Mouse (Mus musculus) gastrocnemius, postnatal 4 days (tissue): Measurements from ENCODE around the gene Ankrd44. TPM values are rescaled to one million over a fixed set of nuclear protein-coding genes. Genes with fewer than 3 reads are reported as not detected.

Experiments used
- DNase-seq, 2 experiments: peaks; one replicate each; pipeline ENCODE4 v3.0.0; 2021 to 2022; ENCODE audit warnings: low spot score in 2 of 2, mixed read lengths in 2 of 2
- total RNA-seq, 2 experiments: library from RNA; stranded (reverse); gene quantifications; 2 replicates each; pipeline ENCODE4 v1.2.3; 2021

The Ankrd44 gene
- total RNA-seq, 2 experiments from 2014 or later, result 26.3 to 29.3 TPM

DNA sequence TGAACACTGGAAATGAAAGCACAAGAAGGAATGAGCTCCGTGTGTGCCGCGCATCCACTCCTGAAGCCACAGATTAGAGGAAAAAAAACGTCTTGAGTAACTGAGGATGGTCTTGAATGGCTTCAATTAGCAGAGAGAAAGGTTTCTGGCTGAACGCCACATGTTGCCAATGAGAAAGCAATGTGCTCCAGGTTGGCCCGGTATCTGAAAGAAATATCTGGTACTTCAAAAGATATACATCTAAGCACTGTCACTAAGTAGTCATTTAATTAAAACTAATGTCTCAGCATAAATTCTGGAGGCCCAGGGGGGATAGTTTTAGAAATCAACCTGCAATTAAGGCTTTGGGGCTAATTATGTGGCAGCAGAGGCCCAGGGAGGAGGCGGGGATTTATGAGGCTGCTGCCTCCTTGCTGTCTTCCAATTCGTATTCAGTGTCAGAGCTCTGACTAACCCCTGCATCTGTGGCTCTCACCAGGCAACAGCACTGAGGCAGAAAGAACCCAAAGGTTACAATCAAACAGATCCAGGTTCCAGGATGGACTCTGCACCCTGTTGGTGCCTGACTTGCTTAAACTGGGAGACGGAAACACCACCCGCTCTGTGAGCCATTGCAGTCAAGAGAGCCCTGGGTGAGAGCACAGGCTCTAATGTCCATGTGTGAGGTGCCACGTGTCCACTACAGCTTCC lies 72.7 kb downstream of the Ankrd44 start:
- DNase-seq, result no peak

DNA sequence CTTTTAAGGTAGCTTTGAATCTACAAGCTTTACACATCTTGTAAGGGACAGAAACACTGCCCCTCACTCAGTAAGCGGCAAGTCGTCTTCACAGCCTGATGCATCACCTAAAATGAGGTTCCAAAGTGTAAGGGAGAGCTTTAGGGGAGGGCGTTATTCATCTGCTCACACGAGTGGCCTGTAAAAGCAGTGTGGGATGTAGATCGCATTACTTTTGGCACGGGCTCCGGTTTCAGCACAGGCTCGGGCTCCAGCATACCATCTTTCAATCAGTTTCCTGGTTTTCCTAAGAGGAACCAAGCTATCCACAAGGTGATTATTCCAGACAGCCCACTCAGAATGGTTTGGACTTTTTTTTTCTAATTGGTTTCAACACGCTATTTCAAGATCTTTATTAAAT lies 74.6 kb downstream of the Ankrd44 start:
- DNase-seq, result no peak

DNA sequence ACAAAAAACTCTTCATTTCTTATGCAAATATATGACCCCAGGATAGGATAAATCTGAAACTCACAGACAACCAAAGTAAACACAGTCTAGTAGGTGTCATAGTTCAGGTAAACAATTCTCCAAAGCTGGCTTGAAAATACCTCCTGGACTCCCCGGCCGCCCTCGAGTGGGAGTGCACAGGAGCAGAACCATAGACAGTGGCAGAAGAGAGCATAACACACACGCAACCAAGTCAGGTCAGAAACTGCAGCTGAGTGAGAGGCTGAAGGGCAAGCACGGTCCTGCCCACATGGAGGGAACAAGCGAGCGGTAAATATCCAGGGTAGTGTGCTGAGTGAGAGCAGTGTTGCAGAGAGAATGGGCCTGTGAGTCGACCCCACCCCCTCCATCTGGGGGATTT lies 76.1 kb downstream of the Ankrd44 start:
- DNase-seq, result no peak

DNA sequence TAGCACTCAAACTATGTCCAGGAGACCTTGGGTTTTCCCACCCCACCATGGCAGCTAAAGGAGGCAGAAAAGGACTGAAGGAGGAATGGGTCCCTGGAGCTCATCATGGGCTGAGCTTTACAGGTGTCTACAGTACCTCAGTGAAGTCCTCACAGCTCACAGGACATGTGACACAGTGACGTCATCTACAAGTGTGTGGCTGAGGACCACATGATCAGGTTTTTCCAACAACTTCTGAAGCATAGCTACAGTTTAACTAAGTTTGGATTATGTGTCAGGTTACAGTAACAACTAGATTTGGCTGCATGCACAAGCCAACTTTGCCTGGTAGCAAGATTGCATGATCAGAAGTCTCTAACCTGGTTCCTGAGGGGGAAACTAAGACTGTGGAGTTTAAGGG lies 78.9 kb downstream of the Ankrd44 start:
- DNase-seq, result no peak

DNA sequence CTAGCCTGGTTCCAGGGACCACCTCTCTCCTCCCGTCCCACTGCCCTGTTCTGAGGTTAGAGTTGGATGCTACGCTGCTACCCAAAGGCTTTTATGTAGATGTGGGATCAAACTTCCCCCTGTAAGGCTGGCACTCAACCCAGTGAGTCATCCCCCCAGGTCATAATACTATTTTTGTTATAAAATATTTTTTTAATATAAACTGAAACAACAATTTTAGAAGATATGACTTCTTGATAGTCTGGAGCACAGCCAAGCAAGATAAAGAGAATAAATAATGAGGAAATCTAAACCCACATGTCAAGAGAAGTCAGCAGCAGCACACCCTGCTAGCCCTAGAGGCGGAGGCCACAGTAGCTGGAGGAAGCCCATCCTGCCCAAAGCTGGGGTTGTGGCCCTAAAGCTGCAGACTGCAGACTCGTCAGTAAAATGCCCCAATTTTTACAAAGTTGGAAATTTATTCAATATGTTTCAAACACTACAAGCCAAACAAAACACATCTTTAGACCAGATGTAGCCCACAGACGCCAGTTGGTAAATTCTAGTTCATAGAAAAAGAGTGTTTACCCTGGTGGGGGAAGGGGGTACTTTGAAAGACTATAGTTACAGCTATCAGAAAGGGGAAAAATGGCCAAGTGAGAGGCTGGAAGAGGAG lies 79.7 kb downstream of the Ankrd44 start:
- no peak for DNase-seq

DNA sequence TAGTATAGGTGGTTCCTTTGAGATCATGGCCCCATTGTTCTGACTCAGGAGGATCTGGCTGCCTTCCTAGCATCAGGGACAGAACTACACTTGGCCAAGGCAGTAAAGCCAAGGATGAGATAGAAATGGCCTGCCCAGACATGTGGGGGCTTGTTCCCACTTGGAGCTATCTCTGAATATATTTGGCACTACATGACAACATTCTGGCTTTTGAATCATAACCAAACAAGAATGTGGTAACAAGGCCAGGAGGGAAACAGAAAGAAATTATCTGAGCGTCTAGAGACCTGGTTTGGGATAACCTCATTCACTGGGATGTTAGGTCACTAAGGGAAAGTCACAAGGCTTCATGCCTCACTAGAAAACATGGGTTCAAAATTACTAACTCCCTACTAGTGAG lies 81.8 kb downstream of the Ankrd44 start:
- DNase-seq, result no peak

DNA sequence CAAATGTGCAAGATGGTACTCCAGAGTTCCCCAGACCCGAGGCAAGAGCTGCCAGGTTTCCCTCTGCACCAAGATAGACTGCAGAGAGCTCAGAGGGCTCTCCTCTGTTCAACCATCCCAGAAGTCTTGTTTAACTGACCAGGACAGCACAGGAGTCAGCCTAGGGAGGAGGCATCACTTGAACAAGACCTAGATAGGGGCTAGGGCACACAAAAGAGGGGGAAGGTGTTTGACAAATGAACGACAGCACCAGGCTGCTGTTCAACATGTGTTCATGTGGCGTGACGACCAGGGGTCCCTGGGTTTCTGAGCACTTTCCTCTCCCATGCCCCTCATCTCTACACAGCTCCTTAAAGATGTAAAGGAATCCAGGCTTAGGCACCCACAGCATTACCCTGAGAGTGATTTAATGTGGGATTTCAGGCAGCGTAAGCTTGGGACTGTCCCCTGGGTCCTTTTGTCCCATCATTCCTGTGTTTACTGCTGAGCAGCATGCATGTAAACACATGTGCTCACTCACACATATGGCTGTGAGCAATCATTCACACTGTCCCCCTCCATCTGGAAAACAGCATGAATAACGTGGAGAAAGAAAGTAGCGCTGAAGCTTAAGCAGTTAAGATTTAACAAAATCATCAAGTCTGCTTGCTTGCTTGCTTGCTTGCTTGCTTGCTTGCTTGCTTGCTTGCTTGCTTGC lies 83.3 kb downstream of the Ankrd44 start:
- DNase-seq, result no peak

DNA sequence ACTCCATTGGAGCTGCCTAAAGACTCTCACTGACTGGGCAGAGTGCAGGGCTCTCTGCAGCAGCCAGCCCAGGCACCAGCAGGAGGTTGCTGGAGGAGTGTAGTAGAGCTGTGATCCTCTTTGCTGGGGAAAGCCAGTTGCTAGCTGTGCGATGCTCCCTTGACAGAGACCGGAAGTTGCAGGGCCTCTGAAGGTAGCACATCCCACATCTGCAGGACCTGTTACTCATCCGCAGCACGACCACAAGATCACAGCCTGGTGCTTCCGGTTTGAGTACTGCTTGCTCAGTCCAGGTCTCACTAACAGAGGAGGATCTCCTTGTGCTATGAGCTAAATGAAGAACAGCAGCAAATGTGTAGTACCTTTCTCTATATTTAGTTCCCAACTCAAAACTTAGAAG lies 84.4 kb downstream of the Ankrd44 start:
- DNase-seq, result no peak

DNA sequence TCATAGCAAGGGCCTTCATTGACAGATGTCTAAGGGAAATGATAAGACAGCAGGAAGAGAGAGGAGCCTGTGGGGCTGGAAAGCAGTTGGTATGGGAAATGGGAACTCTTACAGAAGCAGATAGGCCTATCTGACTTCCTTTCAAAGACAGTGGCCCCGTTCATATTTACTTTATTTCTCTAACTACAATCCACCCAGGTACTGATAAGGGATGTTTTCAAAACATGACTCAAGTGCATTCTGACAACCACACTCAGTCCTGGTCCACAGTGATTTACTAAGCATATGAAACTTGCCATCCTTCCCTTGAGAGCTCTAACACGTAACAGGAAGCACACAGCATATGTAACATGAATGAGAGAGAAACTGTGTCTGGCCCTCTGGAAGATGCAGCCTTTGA lies 86.1 kb downstream of the Ankrd44 start:
- DNase-seq, result no peak

DNA sequence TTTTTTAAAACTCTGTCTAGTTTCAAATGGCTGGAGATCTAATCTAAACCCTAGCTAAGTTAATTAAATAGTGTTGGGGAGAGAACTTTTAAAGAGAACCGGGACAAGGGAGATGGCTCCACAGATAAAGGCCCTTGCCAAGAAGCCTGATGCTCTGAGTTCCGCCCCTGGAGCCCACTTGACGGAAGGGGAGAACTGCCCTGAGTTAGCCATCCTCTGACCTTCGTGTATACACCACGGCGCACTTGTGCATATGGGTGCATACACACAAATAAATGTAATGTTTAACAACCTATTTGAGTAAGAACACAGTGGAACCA lies 87.7 kb downstream of the Ankrd44 start:
- DNase-seq, result no peak

DNA sequence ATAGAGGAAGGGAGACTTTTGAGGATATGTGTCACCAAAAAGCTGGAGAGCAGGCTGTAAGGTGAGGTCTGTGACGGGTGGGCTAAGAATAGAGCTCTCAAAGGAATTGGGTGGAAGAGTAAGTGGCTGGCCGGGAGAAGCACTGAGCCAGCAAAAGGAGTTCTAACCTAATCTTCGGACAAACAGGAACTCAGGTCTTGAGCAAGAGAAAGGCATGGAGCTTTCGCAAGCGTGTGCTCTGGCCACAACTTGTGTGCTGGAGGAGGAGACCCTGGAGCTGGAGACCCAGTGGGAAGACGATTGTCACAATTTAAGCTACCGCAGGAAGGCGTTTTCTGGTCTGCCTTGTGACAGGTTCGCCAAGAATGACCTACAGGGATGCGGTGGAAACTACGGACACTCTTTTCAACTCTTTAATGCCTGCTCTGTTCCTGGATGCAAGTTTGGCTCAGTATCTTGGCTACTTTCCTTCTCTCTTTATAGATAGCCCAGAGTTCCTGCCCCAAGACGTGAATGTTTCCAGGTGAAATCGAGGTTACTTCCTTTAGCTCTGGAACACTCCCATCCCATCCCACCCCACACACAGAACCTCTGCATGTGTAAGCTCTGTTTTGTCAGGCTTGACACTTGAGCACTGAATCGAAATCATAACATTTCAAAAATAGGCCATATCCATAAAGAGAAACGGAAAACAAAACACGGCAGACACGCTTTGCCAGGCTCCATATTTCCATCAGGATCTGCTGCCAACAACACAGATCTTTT lies 88.3 kb downstream of the Ankrd44 start:
- no peak for DNase-seq

DNA sequence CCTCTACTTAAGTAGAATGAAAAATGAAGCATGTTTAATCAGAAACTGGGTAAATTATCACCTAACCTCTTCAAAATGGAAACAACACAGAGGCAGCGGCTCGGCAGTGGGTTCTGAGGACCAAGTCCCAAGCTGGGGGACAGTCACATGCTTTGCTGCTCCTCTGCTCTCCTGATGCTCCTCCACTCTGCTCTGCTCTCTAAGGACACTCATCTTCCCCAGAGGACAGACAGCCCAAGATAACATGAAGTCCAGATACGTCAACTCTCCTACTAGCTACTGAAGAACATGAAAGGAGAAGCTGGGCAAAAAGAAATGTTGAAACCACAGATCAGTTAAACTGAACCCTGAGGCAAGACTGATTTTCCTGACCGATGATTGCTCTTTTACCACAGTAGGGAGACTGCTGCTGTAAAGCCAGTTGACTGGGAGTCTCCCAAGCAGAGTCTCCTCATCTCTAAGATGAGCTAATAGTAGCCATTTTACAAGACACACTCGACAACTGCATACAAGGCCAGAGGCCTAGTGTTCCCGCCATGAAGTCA lies 90.5 kb downstream of the Ankrd44 start:
- DNase-seq, result no peak

DNA sequence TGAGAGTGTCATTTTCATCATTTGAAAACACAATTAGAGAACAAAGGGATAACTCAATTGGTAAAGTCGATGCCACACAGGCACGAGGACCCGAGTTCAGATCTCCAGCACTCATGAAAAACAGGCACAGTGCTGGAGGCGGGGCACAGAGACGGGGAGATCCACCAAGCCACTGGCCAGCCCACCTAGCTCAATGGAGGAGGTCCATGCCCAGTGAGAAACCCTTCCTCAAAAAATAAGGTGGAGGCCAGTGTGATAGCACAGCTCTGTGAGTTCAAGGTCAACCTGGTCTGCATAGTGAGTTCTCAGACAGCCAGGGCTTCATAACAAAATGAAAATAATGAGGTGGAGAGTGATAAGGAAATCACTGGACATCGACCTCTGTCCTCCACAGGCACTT lies 93.0 kb downstream of the Ankrd44 start:
- DNase-seq, result no peak

DNA sequence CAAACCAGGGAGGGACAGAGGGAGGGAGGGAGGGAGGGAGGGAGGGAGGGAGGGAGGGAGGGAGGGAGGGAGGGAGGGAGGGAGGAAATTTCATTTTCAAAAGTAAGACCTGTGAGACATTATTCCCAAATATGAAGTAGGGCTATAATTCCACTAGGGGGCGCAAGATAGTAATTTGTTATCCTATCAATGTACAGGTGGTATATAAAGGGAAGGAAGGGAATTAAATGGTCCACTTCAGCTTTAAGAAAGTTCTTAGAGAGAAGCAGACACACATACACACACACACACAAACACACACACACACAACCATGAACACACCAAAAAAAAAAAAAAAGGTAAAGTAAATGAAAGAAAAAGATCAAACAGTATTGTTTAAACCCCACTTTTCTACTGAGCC lies 93.4 kb downstream of the Ankrd44 start:
- no peak for DNase-seq

DNA sequence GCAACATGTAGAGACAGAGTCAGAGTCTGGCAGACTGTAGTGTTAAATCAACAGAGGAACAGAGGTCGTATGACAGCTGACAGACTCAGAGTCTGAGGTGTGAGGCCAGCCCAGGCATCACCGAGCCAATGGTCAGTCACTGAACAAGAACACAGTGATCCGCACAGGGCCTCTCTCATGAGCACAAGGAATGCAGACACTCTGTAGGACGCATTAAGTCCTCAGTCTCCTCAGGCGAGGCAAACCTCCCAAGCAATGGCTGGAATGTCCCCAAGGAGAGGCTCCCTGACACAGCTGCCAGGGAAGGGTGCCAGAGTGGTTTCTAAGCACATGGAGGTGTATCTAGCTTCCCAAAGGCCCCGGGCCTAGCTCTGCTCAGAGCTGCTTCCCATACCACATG lies 96.0 kb downstream of the Ankrd44 start:
- peak in 1 of 2 experiments; percentile 55 for DNase-seq

DNA sequence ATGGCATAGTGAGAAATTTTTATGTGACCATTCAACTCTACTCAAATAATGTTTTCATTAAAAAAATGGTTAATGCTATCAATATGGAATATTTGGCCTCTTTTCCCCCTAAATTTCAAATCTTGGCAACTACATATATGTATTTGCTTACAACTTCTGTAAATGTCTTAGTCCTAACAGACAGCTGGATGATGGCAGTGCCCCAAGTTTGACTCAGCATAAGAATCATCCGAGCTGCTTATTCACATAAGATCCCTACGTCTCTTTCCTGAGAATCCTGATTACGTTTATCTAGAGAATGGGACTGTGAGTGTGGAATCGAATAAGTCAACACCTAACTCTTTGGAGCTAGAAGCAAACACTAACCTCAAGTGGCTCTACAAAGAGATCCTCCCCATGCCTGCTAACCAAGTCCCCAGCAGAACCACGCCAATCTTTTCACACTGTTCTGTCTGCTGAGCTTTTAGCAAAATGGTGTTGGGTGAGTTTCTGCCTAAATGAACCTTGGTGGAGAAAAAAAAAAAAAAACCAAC lies 96.4 kb downstream of the Ankrd44 start:
- DNase-seq, result no peak

DNA sequence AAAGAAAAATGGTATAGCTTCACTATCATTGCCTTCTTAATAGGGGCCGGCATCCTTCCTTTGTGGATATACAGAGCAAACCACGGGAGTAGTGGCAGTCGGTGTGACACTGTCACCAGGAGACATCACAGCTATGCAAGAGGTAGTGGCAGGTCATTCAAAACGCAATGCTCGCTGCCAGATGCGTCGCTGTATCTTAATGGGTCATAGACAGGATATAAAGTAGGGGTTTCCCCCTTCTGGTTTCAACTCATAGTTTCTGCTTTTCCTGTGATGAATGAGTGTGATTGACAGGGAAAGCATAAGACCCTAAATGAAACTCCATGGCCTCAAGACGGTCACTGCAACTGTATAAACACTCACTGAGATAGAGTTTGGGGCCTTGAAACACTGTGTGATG lies 98.4 kb downstream of the Ankrd44 start:
- DNase-seq, result no peak

DNA sequence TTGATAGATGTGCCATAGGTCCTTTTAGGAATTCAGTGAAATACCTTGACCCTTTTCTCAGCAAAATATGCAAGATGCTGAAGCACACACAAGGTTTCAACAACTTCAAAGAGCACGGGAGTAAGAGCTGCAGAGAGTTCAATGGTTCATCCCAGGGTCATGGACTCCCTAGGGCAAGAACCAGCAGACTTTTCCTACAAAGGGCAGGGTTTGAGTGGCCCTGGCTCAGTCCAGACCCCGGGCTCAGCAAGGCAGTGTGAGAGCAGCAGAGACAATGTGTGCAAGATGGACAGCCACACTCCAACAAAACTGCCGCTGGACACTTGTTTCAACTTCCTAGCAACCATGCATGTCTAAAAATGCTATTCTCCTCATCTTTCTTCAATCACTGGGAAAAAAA lies 98.8 kb downstream of the Ankrd44 start:
- no peak for DNase-seq

DNA sequence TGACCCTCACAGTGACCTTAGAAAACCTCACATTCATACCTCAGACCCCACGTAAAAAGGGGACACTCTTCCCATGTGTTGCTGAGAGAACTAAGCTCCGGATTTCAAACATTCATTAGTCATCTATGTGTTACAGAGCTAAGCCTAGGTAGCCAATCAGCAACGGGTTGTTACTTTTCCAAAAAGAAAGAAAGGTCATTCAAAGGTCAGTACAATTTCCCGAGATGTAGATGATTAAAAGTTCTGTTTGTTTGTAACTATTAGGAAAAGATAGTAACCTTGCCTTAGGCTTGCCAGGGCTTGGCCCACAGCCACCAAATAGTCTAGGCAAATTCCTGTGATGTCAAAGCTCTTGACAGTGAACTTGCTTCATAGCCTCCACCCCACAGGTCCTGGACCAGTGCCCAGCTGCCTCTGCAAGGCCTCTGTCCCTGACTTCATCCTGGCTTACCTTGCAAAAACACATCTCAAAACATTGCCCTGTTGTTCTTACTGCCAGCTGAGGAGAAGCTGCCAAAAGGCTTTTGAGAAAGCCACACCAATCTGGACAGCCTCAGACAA lies 99.7 kb downstream of the Ankrd44 start:
- peak in 1 of 2 experiments; percentile 68 for DNase-seq

DNA sequence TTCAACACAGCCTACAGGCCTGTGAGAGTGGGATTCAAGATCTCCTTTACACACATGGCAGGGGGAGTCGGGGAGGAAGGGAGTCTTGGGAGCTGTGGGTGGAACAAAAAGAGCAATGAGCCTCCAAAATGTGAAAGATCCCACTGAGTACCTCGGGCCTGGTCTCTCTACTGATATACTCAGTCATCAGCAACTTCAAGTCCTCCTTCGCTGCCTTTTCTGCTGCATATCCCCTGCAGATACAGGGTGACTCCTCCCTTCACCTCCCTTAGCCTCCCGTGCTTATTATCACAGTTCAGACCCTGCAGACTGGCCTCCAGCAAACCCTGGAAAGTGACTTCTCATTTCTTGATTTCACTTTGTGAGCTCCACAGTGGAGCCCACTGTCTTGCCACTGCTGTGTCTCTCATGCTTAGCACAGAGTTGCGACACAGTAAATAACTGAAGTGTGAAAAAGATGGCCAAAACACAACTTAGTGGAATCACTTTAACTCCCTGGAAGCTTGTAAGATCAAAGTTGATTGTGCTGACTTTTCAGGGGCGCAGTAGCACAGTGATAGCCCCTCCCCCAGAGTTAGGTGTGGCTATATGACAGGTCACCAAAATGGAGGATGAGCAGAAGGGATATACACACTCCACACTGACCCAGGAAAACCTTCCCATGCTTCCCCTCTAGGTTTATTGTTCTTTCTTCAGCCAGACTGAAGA lies 100.3 kb downstream of the Ankrd44 start:
- DNase-seq, result no peak
